Mouse (Mus musculus): ENCODE measurements around the gene Ddx5.

GRCm38 (mm10) chr11:106730714-106731113 is 58.3 kb downstream of the Ddx5 start:
- TF ChIP-seq EP300 (IDR thresholded peaks at IDR 0.05; ENCODE audit: low read depth) (peak; percentile 47; the same call in 1 of the 2 replicates), CTCF (IDR thresholded peaks at IDR 0.05; ENCODE audit: low read depth) (no peak)

Data from heart, postnatal 0 days (tissue).